Mouse (Mus musculus): ENCODE results near the gene Olfr776. TPM values are rescaled to one million over a fixed set of nuclear protein-coding genes. Genes with fewer than 3 reads are reported as not detected.

Olfr776 gene
- not detected in 2 replicates for polyA plus RNA-seq (2012)

DNA sequence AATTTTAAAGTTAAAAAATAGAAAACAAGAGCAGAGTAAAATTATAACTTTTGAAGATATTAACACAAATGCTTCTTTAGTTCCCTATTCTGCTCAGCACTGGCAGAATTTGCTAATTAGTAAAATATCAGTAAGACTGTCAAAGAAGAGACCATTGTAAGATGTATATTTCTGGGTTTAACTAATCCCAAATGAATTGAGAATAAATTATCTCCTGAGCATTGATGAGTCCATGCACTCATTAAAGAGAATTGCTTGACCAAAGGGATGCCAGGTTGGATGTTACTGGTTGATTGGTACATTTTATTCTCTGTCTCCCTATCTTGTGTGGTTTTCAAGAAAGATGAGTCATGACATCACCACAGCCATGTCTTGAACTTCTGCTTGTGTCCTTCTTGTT lies at the start of gene Olfr776:
TSS of gene Olfr776 (plus strand) at position 301 of the 400 bp plus-strand sequence.

GRCm38 (mm10) chr10:129235904-129236303 lies 23.0 kb upstream of the Olfr776 start, which contains the start of gene Olfr774:
Gene Olfr774, plus strand, starts transcription at chr10:129236204.

DNA sequence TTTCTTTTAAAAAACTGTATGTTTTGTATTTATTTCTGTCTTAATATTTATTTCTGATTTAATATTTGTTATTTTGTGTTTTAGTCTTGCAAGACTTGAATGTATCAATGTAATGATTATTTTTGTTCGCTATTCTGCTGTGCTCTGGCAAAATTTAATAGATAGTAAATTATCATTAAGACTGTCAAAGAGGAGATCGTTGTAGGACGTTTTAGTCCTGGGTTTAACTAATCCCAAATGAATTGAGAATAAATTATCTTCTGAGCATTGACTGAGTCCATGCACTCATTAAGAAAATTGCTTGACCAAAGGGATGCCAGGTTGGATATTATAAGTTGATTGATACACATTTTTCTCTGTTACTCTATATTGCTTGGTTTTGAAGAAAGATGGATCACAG lies 10.8 kb upstream of the Olfr776 start, which contains the start of gene Olfr775:
TSS of gene Olfr775 (plus strand) at position 301 of the 400 bp plus-strand sequence.

DNA sequence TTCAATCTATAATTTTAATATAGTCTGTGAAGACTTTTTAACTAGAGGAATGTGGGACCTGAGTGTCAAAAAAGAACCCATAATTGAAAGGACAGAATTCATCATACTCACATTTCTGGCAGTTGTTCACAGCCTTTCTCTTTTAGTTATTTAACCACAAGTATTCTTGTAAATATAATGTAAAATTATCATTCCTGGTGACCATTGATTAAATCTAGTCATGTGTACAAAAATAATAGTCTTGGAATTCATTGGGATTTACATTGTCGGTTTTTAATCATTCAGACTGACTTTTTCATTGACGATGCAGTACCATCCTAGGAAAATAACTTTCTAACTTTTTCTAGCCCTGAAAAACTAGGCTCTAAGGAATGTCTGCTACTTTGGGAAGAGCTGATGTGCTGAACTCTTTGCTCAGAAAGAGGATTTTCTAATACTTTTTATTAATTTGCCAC lies 12.2 kb downstream of the Olfr776 start, which contains the start of gene Olfr777:
TSS of gene Olfr777 (minus strand) at position 405 of the 455 bp plus-strand sequence.

Other genes with a start within 250 kb of the Olfr776 start
- gene Olfr763, start 248.3 kb upstream of the Olfr776 start, polyA plus RNA-seq (2012) = not detected in 2 replicates
- gene Olfr764-ps1, start 219.2 kb upstream of the Olfr776 start, polyA plus RNA-seq (2012) = not detected in 2 replicates
- gene Olfr765, start 209.1 kb upstream of the Olfr776 start, polyA plus RNA-seq (2012) = not detected in 2 replicates
- not detected in 2 replicates for gene Olfr766-ps1, start 190.2 kb upstream of the Olfr776 start, polyA plus RNA-seq (2012)
- not detected in 2 replicates for gene Olfr767, start 176.2 kb upstream of the Olfr776 start, polyA plus RNA-seq (2012)
- 0.02 TPM in 1 of 2 replicates, not detected in the other for gene Olfr768, start 159.8 kb upstream of the Olfr776 start, polyA plus RNA-seq (2012)
- gene Olfr769, start 141.3 kb upstream of the Olfr776 start, polyA plus RNA-seq (2012) = not detected in 2 replicates
- gene Olfr770, start 120.1 kb upstream of the Olfr776 start, polyA plus RNA-seq (2012) = not detected in 2 replicates
- gene Olfr771, start 94.4 kb upstream of the Olfr776 start, polyA plus RNA-seq (2012) = not detected in 2 replicates
- not detected in 2 replicates for gene Olfr772, start 81.2 kb upstream of the Olfr776 start, polyA plus RNA-seq (2012)
- not detected in 2 replicates for gene Olfr773, start 71.7 kb upstream of the Olfr776 start, polyA plus RNA-seq (2012)
- gene Olfr774, start 22.9 kb upstream of the Olfr776 start, polyA plus RNA-seq (2012) = not detected in 2 replicates
- not detected in 2 replicates for gene Olfr775, start 10.7 kb upstream of the Olfr776 start, polyA plus RNA-seq (2012)
- not detected in 2 replicates for gene Olfr777, start 12.4 kb downstream of the Olfr776 start, polyA plus RNA-seq (2012)
- gene Olfr780, start 59.0 kb downstream of the Olfr776 start, polyA plus RNA-seq (2012) = not detected in 2 replicates
- gene Olfr781, start 69.7 kb downstream of the Olfr776 start, polyA plus RNA-seq (2012) = not detected in 2 replicates
- 0.04 TPM in 1 of 2 replicates, not detected in the other for gene Olfr782, start 89.7 kb downstream of the Olfr776 start, polyA plus RNA-seq (2012)
- gene Olfr784, start 125.0 kb downstream of the Olfr776 start, polyA plus RNA-seq (2012) = not detected in 2 replicates
- gene Olfr785, start 146.3 kb downstream of the Olfr776 start, polyA plus RNA-seq (2012) = not detected in 2 replicates
- not detected in 2 replicates for gene Olfr786, start 168.2 kb downstream of the Olfr776 start, polyA plus RNA-seq (2012)
- not detected in 2 replicates for gene Olfr787, start 202.7 kb downstream of the Olfr776 start, polyA plus RNA-seq (2012)
- gene Olfr788, start 211.9 kb downstream of the Olfr776 start, polyA plus RNA-seq (2012) = not detected in 2 replicates
- gene Olfr789, start 225.6 kb downstream of the Olfr776 start, polyA plus RNA-seq (2012) = not detected in 2 replicates
- gene Olfr790, start 239.4 kb downstream of the Olfr776 start, polyA plus RNA-seq (2012) = not detected in 2 replicates